Mouse (Mus musculus): ENCODE data around the gene Lect2. TPM values are rescaled to one million over a fixed set of nuclear protein-coding genes. Genes with fewer than 3 reads are reported as not detected.

Lect2 gene
- polyA plus RNA-seq, 1 experiment = not detected

DNA sequence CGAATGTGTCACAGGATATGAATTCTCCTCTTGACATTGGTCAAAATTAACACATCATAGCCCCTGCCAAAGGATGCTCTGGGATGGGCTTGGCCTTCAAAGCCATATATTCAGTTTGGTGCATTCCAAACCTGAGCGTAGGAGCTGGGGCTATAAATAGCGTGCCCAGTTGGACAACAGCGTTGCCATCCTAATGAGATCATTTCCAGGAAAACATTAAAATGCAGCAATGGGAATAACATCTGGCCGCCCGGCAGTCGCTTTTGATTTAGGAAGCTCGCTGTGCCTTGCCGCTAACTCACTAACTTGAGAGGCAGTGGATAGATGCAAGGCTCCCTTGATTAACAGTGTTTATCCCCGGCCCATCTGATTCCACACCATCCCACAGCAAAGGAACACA lies 18.0 kb upstream of the Lect2 start:
- no peaks in the 10 kb centered on the region for H3K36me3 ChIP-seq (ENCODE audit: control insufficient read depth, insufficient read depth)
- no peaks in the 10 kb centered on the region for H3K27me3 ChIP-seq (ENCODE audit: control insufficient read depth, insufficient read depth, insufficient read length)
- no peak overlapping the region for H3K4me3 ChIP-seq (ENCODE audit: insufficient read depth, poor library complexity, severe bottlenecking)
- TF ChIP-seq CTCF (IDR thresholded peaks at IDR 0.05; ENCODE audit: control insufficient read depth, insufficient read depth, insufficient read length) (no peak), FOSL1 (IDR thresholded peaks at IDR 0.05; ENCODE audit: insufficient read depth, low read length, poor library complexity, severe bottlenecking) (no peak), USF1 (IDR thresholded peaks at IDR 0.05; ENCODE audit: low read depth) (no peak), CEBPB (IDR thresholded peaks at IDR 0.05; ENCODE audit: low read depth) (no peak), MYOG (IDR thresholded peaks at IDR 0.05; ENCODE audit: control insufficient read depth, extremely low read depth, insufficient read length) (no peak), MAX (IDR thresholded peaks at IDR 0.05) (no peak), MYOD1 (IDR thresholded peaks at IDR 0.05; ENCODE audit: control insufficient read depth, insufficient read length, low read depth) (no peak)
- no peaks in the 10 kb centered on the region for H3K79me2 ChIP-seq (ENCODE audit: control insufficient read depth, insufficient read depth)
- H3K79me3 ChIP-seq (ENCODE audit: low read depth) = no peaks in the 10 kb centered on the region
- H3ac ChIP-seq (ENCODE audit: control insufficient read depth, insufficient read length, low read depth) = no peak overlapping the region

DNA sequence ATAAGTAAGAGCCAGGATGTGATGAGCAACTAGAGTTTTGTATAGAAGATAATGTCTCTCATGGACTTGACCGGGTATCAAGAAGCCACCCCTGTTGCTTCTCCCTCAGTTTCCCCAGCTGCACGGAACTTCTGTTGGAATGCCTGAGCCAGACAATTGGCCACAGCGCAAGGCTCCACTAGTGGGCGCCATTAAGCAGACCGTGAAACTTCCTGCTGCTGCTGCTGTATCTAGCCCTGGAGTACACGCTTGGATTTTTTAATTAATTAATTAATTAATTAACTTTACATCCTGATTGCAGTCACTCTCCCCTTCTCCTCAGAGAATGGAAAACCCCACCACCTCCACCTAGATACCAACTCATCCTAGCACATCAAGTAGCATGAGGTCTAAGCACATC lies 14.8 kb upstream of the Lect2 start:
- no peak overlapping the region for H3K4me3 ChIP-seq (ENCODE audit: insufficient read depth, poor library complexity, severe bottlenecking)
- H3K79me2 ChIP-seq (ENCODE audit: control insufficient read depth, insufficient read depth) = no peaks in the 10 kb centered on the region
- no peak for TF ChIP-seq MAX (IDR thresholded peaks at IDR 0.05)
- peak; percentile 53 for TF ChIP-seq CTCF (IDR thresholded peaks at IDR 0.05; ENCODE audit: control insufficient read depth, insufficient read depth, insufficient read length)
- TF ChIP-seq MYOD1 (IDR thresholded peaks at IDR 0.05; ENCODE audit: control insufficient read depth, insufficient read length, low read depth) = no peak
- TF ChIP-seq FOSL1 (IDR thresholded peaks at IDR 0.05; ENCODE audit: insufficient read depth, low read length, poor library complexity, severe bottlenecking) = no peak
- no peaks in the 10 kb centered on the region for H3K79me3 ChIP-seq (ENCODE audit: low read depth)
- no peaks in the 10 kb centered on the region for H3K36me3 ChIP-seq (ENCODE audit: control insufficient read depth, insufficient read depth)
- no peak overlapping the region for H3ac ChIP-seq (ENCODE audit: control insufficient read depth, insufficient read length, low read depth)
- no peaks in the 10 kb centered on the region for H3K27me3 ChIP-seq (ENCODE audit: control insufficient read depth, insufficient read depth, insufficient read length)

DNA sequence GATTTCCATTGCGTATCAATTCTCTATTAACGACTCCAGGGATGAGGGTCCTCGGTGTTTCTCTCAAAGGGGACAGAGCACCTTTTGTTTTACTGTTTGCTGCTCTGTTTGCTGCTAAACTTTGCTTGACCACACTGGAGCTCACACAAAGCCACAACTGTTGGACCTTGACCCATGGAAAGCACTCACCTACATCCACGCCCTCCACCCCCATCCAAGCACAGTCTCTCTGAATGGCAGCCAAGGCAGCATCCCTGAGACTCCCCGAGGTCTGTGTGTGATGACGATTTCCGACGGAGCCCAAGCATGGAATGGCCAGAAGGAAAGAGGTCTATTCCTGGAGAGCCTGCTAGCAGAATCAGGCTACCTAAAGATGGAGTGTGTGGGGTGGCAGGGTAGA lies 12.8 kb upstream of the Lect2 start:
- no peak for TF ChIP-seq MAX (IDR thresholded peaks at IDR 0.05)
- no peak for TF ChIP-seq USF1 (IDR thresholded peaks at IDR 0.05; ENCODE audit: low read depth)
- no peak for TF ChIP-seq FOSL1 (IDR thresholded peaks at IDR 0.05; ENCODE audit: insufficient read depth, low read length, poor library complexity, severe bottlenecking)
- no peak for TF ChIP-seq MYOD1 (IDR thresholded peaks at IDR 0.05; ENCODE audit: control insufficient read depth, insufficient read length, low read depth)
- TF ChIP-seq CEBPB (IDR thresholded peaks at IDR 0.05; ENCODE audit: low read depth) = no peak
- no peak for TF ChIP-seq CTCF (IDR thresholded peaks at IDR 0.05; ENCODE audit: control insufficient read depth, insufficient read depth, insufficient read length)
- no peak for TF ChIP-seq MYOG (IDR thresholded peaks at IDR 0.05; ENCODE audit: control insufficient read depth, extremely low read depth, insufficient read length)
- Histone ChIP-seq H3K79me3 (ENCODE audit: low read depth) (no peaks in the 10 kb centered on the region), H3K79me2 (ENCODE audit: control insufficient read depth, insufficient read depth) (no peaks in the 10 kb centered on the region), H3K27me3 (ENCODE audit: control insufficient read depth, insufficient read depth, insufficient read length) (no peaks in the 10 kb centered on the region), H3K36me3 (ENCODE audit: control insufficient read depth, insufficient read depth) (no peaks in the 10 kb centered on the region), H3ac (ENCODE audit: control insufficient read depth, insufficient read length, low read depth) (no peak overlapping the region), H3K4me3 (ENCODE audit: insufficient read depth, poor library complexity, severe bottlenecking) (no peak overlapping the region)

DNA sequence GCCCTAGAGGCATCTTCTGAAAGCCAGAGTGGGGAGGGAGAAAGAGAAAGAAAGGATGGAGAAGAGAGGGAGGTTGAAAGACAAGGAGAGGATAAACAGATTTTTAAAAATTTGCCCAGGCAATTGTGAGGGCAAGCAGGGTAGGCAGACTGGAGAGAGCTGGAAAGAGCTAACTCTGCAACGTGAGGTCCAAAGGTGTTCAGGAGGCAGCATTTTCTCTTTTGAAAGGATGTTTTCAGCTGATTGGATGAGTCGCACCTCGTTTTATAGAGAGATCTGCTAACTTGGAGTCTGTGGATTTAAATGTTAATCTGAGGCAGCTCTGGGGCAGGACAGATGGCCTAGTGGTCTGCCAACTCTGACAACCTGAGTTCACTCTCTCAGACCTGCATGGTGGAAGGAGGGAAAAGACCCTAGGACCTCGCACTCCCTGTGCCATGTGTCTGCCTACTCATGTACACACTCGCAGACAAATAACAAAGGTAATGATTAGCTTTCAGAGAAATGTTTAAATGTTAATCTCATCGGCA lies 11.6 kb upstream of the Lect2 start:
- H3K27me3 ChIP-seq (ENCODE audit: control insufficient read depth, insufficient read depth, insufficient read length) = no peaks in the 10 kb centered on the region
- no peaks in the 10 kb centered on the region for H3K79me2 ChIP-seq (ENCODE audit: control insufficient read depth, insufficient read depth)
- H3K36me3 ChIP-seq (ENCODE audit: control insufficient read depth, insufficient read depth) = no peaks in the 10 kb centered on the region
- TF ChIP-seq CTCF (IDR thresholded peaks at IDR 0.05; ENCODE audit: control insufficient read depth, insufficient read depth, insufficient read length) = no peak
- no peak for TF ChIP-seq MAX (IDR thresholded peaks at IDR 0.05)
- TF ChIP-seq FOSL1 (IDR thresholded peaks at IDR 0.05; ENCODE audit: insufficient read depth, low read length, poor library complexity, severe bottlenecking) = no peak
- no peak for TF ChIP-seq MYOD1 (IDR thresholded peaks at IDR 0.05; ENCODE audit: control insufficient read depth, insufficient read length, low read depth)
- no peak for TF ChIP-seq USF1 (IDR thresholded peaks at IDR 0.05; ENCODE audit: low read depth)
- TF ChIP-seq CEBPB (IDR thresholded peaks at IDR 0.05; ENCODE audit: low read depth) = no peak
- no peaks in the 10 kb centered on the region for H3K79me3 ChIP-seq (ENCODE audit: low read depth)
- H3ac ChIP-seq (ENCODE audit: control insufficient read depth, insufficient read length, low read depth) = no peak overlapping the region
- H3K4me3 ChIP-seq (ENCODE audit: insufficient read depth, poor library complexity, severe bottlenecking) = no peak overlapping the region

DNA sequence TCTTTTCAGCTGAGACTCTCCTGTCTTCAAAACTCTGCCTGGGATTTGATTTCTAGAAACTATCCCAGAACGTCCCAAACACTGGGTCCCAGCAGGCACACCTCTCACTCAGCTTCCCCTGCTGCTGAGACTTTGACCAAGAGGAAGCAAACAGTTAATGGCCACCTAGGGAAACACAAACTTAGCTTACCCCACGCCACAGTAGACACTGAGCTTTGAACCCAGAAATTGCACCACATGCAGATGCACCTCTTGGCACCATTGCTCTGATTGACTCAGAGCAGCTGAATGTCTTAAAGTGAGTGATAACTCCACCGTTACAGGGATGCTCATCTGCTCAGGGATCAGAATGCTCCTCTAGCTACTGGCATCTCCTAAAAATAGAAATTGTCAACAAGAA lies 10.5 kb upstream of the Lect2 start:
- Histone ChIP-seq H3ac (ENCODE audit: control insufficient read depth, insufficient read length, low read depth) (no peak overlapping the region), H3K79me3 (ENCODE audit: low read depth) (no peaks in the 10 kb centered on the region), H3K4me3 (ENCODE audit: insufficient read depth, poor library complexity, severe bottlenecking) (no peak overlapping the region), H3K79me2 (ENCODE audit: control insufficient read depth, insufficient read depth) (no peaks in the 10 kb centered on the region), H3K27me3 (ENCODE audit: control insufficient read depth, insufficient read depth, insufficient read length) (no peaks in the 10 kb centered on the region), H3K36me3 (ENCODE audit: control insufficient read depth, insufficient read depth) (no peaks in the 10 kb centered on the region)
- TF ChIP-seq USF1 (IDR thresholded peaks at IDR 0.05; ENCODE audit: low read depth) = no peak

DNA sequence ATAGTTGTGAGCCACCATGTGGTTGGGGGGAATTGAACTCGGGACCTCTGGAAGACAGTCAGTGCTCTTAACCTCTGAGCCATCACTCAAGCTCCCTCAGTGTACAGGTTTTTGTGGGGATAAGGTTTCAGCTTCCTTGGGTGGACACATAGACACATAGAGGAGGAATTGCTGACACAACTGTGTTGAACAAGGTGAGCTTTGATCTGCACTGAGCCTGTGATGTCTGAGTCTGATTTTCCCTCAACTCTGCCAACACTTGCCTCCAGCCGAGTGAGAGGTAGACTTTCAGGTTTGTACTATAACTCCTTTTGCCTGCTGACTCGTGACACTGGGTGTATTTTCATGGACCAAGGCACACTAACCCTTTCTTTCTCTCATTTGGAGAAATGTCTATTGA lies 8.4 kb upstream of the Lect2 start:
- Histone ChIP-seq H3K27me3 (ENCODE audit: control insufficient read depth, insufficient read depth, insufficient read length) (no peaks in the 10 kb centered on the region), H3K79me3 (ENCODE audit: low read depth) (no peaks in the 10 kb centered on the region), H3K4me3 (ENCODE audit: insufficient read depth, poor library complexity, severe bottlenecking) (no peak overlapping the region), H3ac (ENCODE audit: control insufficient read depth, insufficient read length, low read depth) (no peak overlapping the region), H3K79me2 (ENCODE audit: control insufficient read depth, insufficient read depth) (no peaks in the 10 kb centered on the region), H3K36me3 (ENCODE audit: control insufficient read depth, insufficient read depth) (no peaks in the 10 kb centered on the region)
- TF ChIP-seq CEBPB (IDR thresholded peaks at IDR 0.05; ENCODE audit: low read depth) (no peak), MAX (IDR thresholded peaks at IDR 0.05) (no peak), MYOD1 (IDR thresholded peaks at IDR 0.05; ENCODE audit: control insufficient read depth, insufficient read length, low read depth) (no peak), CTCF (IDR thresholded peaks at IDR 0.05; ENCODE audit: control insufficient read depth, insufficient read depth, insufficient read length) (no peak), USF1 (IDR thresholded peaks at IDR 0.05; ENCODE audit: low read depth) (no peak), FOSL1 (IDR thresholded peaks at IDR 0.05; ENCODE audit: insufficient read depth, low read length, poor library complexity, severe bottlenecking) (no peak), MYOG (IDR thresholded peaks at IDR 0.05; ENCODE audit: control insufficient read depth, extremely low read depth, insufficient read length) (no peak)

All from C2C12 (cell line).